Mouse (Mus musculus) megakaryocyte progenitor cell, adult 5-6 weeks (primary cell): ENCODE measurements at regions not wholly inside any gene's neighbourhood (a gene's known extent, or its start where the extent isn't known, plus 50 kb on each side); places are given as distances from the start of the nearest gene placed in this dataset.

Experiments used
- ATAC-seq: replicated peaks from 2 replicates; pipeline ENCODE4 v1.8.0; 2016; ENCODE audit warnings: mild to moderate bottlenecking, moderate TSS enrichment, inconsistent platforms; ENCODE audit not compliant: poor library complexity

GRCm38 (mm10) chr5:118379245-118380051 lies 134.4 kb downstream of the 2410131K14Rik start:
- no peak for ATAC-seq

- ATAC-seq, result 0 out of 2 replicates have a peak, but pooled peaks have one; percentile 2
Measured at GRCm38 (mm10) chr5:118380052-118380421, 135.0 kb downstream of the 2410131K14Rik start.

- peak; percentile 38 for ATAC-seq
Measured at GRCm38 (mm10) chr5:118380422-118381293, 135.6 kb downstream of the 2410131K14Rik start.

- peak; percentile 67 for ATAC-seq
Measured at GRCm38 (mm10) chr5:118381294-118381675, 136.3 kb downstream of the 2410131K14Rik start.

GRCm38 (mm10) chr5:118386126-118386525 lies 141.1 kb downstream of the 2410131K14Rik start:
- ATAC-seq, result no peak

GRCm38 (mm10) chr5:118388419-118388818 lies 143.4 kb downstream of the 2410131K14Rik start:
- ATAC-seq, result no peak

- no peak for ATAC-seq
Measured at GRCm38 (mm10) chr5:118390691-118391373, 145.8 kb downstream of the 2410131K14Rik start.

- no peak for ATAC-seq
Measured at GRCm38 (mm10) chr5:118392932-118393487, 148.0 kb downstream of the 2410131K14Rik start.

GRCm38 (mm10) chr5:118394051-118394450 lies 149.0 kb downstream of the 2410131K14Rik start:
- no peak for ATAC-seq

GRCm38 (mm10) chr5:118396004-118396725 lies 151.1 kb downstream of the 2410131K14Rik start:
- ATAC-seq, result peak; percentile 74

GRCm38 (mm10) chr5:118400926-118401325 lies 155.9 kb downstream of the 2410131K14Rik start:
- no peak for ATAC-seq

GRCm38 (mm10) chr5:118404398-118404797 lies 156.1 kb upstream of the Med13l start:
- ATAC-seq, result peak; percentile 92

GRCm38 (mm10) chr5:118405421-118405820 lies 155.1 kb upstream of the Med13l start:
- ATAC-seq, result no peak

- ATAC-seq, result no peak
Measured at GRCm38 (mm10) chr5:118407451-118407850, 153.0 kb upstream of the Med13l start.

GRCm38 (mm10) chr5:118407973-118408372 lies 152.5 kb upstream of the Med13l start:
- ATAC-seq, result peak; percentile 60

GRCm38 (mm10) chr5:118408826-118409225 lies 151.7 kb upstream of the Med13l start:
- ATAC-seq, result no peak

GRCm38 (mm10) chr5:118413428-118414282 lies 146.8 kb upstream of the Med13l start:
- ATAC-seq, result peak; percentile 99

GRCm38 (mm10) chr5:118419344-118420037 lies 141.0 kb upstream of the Med13l start:
- ATAC-seq, result no peak
